Mouse (Mus musculus) limb, embryonic 14.5 days (tissue): ENCODE measurements at regions not wholly inside any gene's neighbourhood (a gene's known extent, or its start where the extent isn't known, plus 50 kb on each side); places are given as distances from the start of the nearest gene placed in this dataset.

ENCODE experiments used
- ATAC-seq: fragments of 200-750 bp; cut with Nextera tagmentation; 2 replicates; pipeline ENCODE4 v1.8.0; 2017; ENCODE audit warnings: low read depth, moderate number of reproducible peaks, moderate TSS enrichment; ENCODE audit not compliant: low FRiP score
- DNase-seq: peaks from one replicate; pipeline ENCODE4 v3.0.0-alpha.2; 2015; ENCODE audit warnings: low spot score
- H3K27ac ChIP-seq: fragments of 300-500 bp; sonication (generic); replicated peaks from 2 replicates; pipeline ENCODE4 v1.5.1; 2014; ENCODE audit warnings: low read depth, mild to moderate bottlenecking, low read length, moderate library complexity, mixed read lengths
- H3K27me3 ChIP-seq: fragments of 300-500 bp; sonication (generic); 2 replicates; pipeline ENCODE4 v1.6.1; 2014; ENCODE audit warnings: low read length, mixed read lengths; ENCODE audit not compliant: control insufficient read depth, insufficient read depth
- H3K36me3 ChIP-seq: fragments of 300-500 bp; sonication (generic); 2 replicates; pipeline ENCODE4 v1.6.1; 2014; ENCODE audit warnings: mild to moderate bottlenecking, low read length, moderate library complexity, mixed read lengths; ENCODE audit not compliant: control insufficient read depth, insufficient read depth
- H3K4me1 ChIP-seq: fragments of 300-500 bp; sonication (generic); 2 replicates; pipeline ENCODE4 v1.6.1; 2014; ENCODE audit warnings: antibody characterized with exemption, low read length, mixed read lengths; ENCODE audit not compliant: control insufficient read depth, insufficient read depth
- H3K4me2 ChIP-seq: fragments of 300-500 bp; sonication (generic); replicated peaks from 2 replicates; pipeline ENCODE4 v1.6.1; 2014; ENCODE audit warnings: low read depth, mild to moderate bottlenecking, low read length, moderate library complexity; ENCODE audit not compliant: severe bottlenecking
- H3K4me3 ChIP-seq: fragments of 300-500 bp; sonication (generic); replicated peaks from 2 replicates; pipeline ENCODE4 v1.5.1; 2014; ENCODE audit warnings: low read length
- H3K9ac ChIP-seq: fragments of 300-500 bp; sonication (generic); 2 replicates; pipeline ENCODE4 v1.6.1; 2014; ENCODE audit warnings: mild to moderate bottlenecking, low read depth, low read length, moderate library complexity; ENCODE audit not compliant: severe bottlenecking
- H3K9me3 ChIP-seq: fragments of 300-500 bp; sonication (generic); 2 replicates; pipeline ENCODE4 v1.6.1; 2016; ENCODE audit warnings: low read length; ENCODE audit not compliant: control insufficient read depth
- POLR2A ChIP-seq: fragments of 200-500 bp; IDR thresholded peaks from 2 replicates; pipeline ENCODE4 v1.8.0; 2012; ENCODE audit warnings: inconsistent platforms, mild to moderate bottlenecking, moderate library complexity, borderline replicate concordance; ENCODE audit not compliant: insufficient read depth, insufficient read length; ENCODE audit errors: extremely low read depth
- WGBS: fragments of 180-500 bp; shearing (Covaris S2); extraction: QIAGEN DNeasy Blood & Tissue Kit; methylation state at CpG from one replicate; pipeline ENCODE4 v1.1.7; 2014; 5-methylcytosine and 5-hydroxymethylcytosine counted together

- Histone ChIP-seq H3K36me3 (no peaks in the 10 kb centered on the region), H3K9ac (no peak overlapping the region), H3K27ac (no peak overlapping the region), H3K27me3 (no peaks in the 10 kb centered on the region), H3K9me3 (no peaks in the 10 kb centered on the region), H3K4me3 (no peak overlapping the region), H3K4me1 (peaks cover 12% of the 10 kb centered on the region), H3K4me2 (no peak overlapping the region)
- DNase-seq (no peak), ATAC-seq (no peak)
- 56% methylated on average over 2 of the region's 2 CpGs for WGBS
- no peak for TF ChIP-seq POLR2A
Measured at GRCm38 (mm10) chr15:36719241-36719640, 288.3 kb downstream of the Zfp706 start.

GRCm38 (mm10) chr15:36717835-36718234 lies 289.7 kb downstream of the Zfp706 start:
- no peak for ATAC-seq
- peaks cover 12% of the 10 kb centered on the region for H3K4me1 ChIP-seq
- no peak overlapping the region for H3K4me3 ChIP-seq
- no peak overlapping the region for H3K27ac ChIP-seq
- 23% methylated on average over 6 of the region's 6 CpGs for WGBS
- no peaks in the 10 kb centered on the region for H3K36me3 ChIP-seq
- DNase-seq: no peak
- no peaks in the 10 kb centered on the region for H3K27me3 ChIP-seq
- no peak for TF ChIP-seq POLR2A
- H3K9me3 ChIP-seq: no peaks in the 10 kb centered on the region
- H3K9ac ChIP-seq: no peak overlapping the region
- H3K4me2 ChIP-seq: no peak overlapping the region

- Histone ChIP-seq H3K27me3 (no peaks in the 10 kb centered on the region), H3K9ac (no peak overlapping the region), H3K27ac (peak overlapping the region; percentile 46; the same call in 1 of the 2 replicates), H3K36me3 (no peaks in the 10 kb centered on the region), H3K4me2 (peak overlapping the region; percentile 43; the same call in 1 of the 2 replicates), H3K9me3 (no peaks in the 10 kb centered on the region), H3K4me1 (peaks cover 5% of the 10 kb centered on the region), H3K4me3 (0 out of 2 replicates have a peak overlapping the region, but pooled peaks have one; percentile 28)
- DNase-seq: no peak
- no peak for ATAC-seq
- TF ChIP-seq POLR2A: no peak
Measured at GRCm38 (mm10) chr15:36716686-36717038, 290.9 kb downstream of the Zfp706 start.

- Histone ChIP-seq H3K4me3 (peak overlapping the region; percentile 28), H3K36me3 (no peaks in the 10 kb centered on the region), H3K9me3 (no peaks in the 10 kb centered on the region), H3K4me1 (peaks cover 5% of the 10 kb centered on the region), H3K4me2 (peak overlapping the region; percentile 43), H3K9ac (no peak overlapping the region), H3K27ac (peak overlapping the region; percentile 46; the same call in 1 of the 2 replicates), H3K27me3 (no peaks in the 10 kb centered on the region)
- WGBS: 13% methylated on average over 26 of the region's 26 CpGs
- TF ChIP-seq POLR2A: no peak
- ATAC-seq (peak; percentile 87), DNase-seq (peak; percentile 66)
Measured at GRCm38 (mm10) chr15:36715745-36716685, 291.6 kb downstream of the Zfp706 start.

- H3K4me1 ChIP-seq: peaks cover 5% of the 10 kb centered on the region
- H3K27ac ChIP-seq: no peak overlapping the region
- H3K9ac ChIP-seq: no peak overlapping the region
- H3K4me3 ChIP-seq: no peak overlapping the region
- WGBS: 93% methylated on average over 6 of the region's 6 CpGs
- no peaks in the 10 kb centered on the region for H3K27me3 ChIP-seq
- no peak overlapping the region for H3K4me2 ChIP-seq
- H3K36me3 ChIP-seq: no peaks in the 10 kb centered on the region
- ATAC-seq (no peak), DNase-seq (no peak)
- no peaks in the 10 kb centered on the region for H3K9me3 ChIP-seq
- no peak for TF ChIP-seq POLR2A
Measured at GRCm38 (mm10) chr15:36715159-36715558, 292.4 kb downstream of the Zfp706 start.
